Mouse (Mus musculus) right cerebral cortex, postnatal 14 days (tissue): ENCODE results near the gene Larp4b.
"Not testable (repeated sequence)": the region's sequence is repeated elsewhere in the genome, so short reads cannot be mapped to it uniquely, and the experiment has no call there.

Experiments
- DNase-seq: peaks from one replicate; pipeline ENCODE4 v3.0.0; 2022

Gene Larp4b

DNA sequence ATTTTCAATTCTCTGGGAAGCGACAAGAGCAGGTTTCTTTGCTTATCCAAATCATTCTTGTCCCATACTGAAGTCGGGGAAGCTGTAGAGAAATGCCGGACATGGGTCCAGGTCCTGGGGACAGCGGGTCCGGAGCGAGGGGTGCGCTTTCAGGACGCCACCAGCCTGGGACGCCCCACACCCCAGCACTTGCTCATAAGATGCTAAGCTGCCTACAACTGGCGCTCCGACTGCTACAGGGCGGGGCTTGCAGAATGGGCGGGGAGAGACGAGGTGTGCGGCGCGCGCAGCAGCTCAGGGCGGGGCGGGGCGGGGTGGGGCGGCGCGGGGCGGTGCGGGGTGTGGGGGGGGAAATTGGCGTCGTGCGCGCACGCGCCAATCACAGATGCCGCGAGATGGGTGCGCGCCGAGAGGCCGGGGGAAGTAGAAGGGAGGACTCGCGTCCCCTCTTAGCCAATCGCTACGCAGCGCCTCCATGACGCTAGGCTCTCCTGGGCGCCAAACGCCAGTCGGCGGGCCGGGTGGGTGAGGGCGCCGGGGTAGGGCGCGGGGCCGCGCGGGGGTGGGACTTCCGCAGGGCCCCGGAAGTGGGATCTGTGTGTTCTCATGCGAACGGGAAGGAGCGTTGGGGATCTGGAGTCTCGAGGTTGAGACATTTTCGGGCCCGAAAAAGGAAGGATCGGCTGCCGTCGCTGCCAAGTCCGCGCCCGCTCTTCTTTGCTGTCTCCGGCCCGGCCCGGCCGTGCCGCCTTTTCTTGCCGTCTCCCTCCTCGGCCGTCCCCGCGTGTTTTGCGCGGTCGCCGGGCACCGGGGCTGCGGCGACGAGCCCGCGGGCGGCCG, at the start of gene Larp4b:
Larp4b (plus strand) TSS at position 566 of the 840 bp plus-strand sequence.
- DNase-seq = peak; percentile 96

GRCm38 (mm10) chr13:9044731-9045130, 49.0 kb upstream of the Larp4b start:
- no peak for DNase-seq

- not testable (repeated sequence) for DNase-seq
Measured at GRCm38 (mm10) chr13:9052049-9052691, 41.5 kb upstream of the Larp4b start.

- DNase-seq = no peak
Measured at GRCm38 (mm10) chr13:9057277-9057676, 36.4 kb upstream of the Larp4b start.

- no peak for DNase-seq
Measured at GRCm38 (mm10) chr13:9058706-9059105, 35.0 kb upstream of the Larp4b start.

DNA sequence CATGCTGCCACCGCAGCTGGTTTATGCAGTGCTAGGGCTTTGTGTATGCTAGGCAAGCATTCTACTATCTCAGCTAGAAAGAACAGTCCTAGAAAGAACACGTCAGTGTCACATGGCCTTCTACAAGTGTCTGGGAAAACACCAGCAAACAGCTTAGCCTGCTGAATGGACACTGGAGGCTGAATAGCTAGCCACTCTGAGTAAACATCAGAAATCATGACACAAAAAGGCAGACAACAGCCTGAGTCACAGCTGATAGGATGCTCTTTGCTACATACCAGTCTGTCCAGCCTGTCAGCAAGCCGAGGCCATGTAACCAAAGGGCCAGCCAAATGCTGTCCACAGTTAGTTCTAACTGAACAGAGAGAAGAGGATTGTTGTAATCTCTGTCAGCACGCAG, 32.3 kb upstream of the Larp4b start:
- no peak for DNase-seq

- DNase-seq = no peak
Measured at GRCm38 (mm10) chr13:9064196-9064595, 29.5 kb upstream of the Larp4b start.

DNA sequence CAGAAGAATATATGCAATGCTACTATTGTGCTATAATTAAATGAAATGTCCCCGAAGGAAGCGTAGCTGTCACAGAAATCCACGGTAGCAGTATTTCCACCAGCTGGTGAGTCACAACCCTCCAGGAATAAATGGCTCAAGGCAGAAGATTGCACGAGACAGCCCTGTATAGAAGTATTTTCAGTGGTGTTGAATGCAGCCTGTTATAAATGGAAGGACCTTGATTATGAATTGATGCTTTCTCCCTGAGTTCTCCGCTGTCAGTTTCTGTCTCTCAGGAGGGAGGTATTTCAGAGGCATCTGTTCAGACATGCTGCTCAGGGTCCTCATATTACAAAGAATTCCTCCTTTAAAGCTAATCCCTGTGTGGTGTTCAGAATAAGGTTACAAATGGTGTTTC, 27.6 kb upstream of the Larp4b start:
- no peak for DNase-seq

- no peak for DNase-seq
Measured at GRCm38 (mm10) chr13:9071008-9071407, 22.7 kb upstream of the Larp4b start.

- DNase-seq = no peak
Measured at GRCm38 (mm10) chr13:9073818-9074217, 19.9 kb upstream of the Larp4b start.

- no peak for DNase-seq
Measured at GRCm38 (mm10) chr13:9075825-9076592, 17.7 kb upstream of the Larp4b start.

- DNase-seq = no peak
Measured at GRCm38 (mm10) chr13:9082128-9082883, 11.4 kb upstream of the Larp4b start.

DNA sequence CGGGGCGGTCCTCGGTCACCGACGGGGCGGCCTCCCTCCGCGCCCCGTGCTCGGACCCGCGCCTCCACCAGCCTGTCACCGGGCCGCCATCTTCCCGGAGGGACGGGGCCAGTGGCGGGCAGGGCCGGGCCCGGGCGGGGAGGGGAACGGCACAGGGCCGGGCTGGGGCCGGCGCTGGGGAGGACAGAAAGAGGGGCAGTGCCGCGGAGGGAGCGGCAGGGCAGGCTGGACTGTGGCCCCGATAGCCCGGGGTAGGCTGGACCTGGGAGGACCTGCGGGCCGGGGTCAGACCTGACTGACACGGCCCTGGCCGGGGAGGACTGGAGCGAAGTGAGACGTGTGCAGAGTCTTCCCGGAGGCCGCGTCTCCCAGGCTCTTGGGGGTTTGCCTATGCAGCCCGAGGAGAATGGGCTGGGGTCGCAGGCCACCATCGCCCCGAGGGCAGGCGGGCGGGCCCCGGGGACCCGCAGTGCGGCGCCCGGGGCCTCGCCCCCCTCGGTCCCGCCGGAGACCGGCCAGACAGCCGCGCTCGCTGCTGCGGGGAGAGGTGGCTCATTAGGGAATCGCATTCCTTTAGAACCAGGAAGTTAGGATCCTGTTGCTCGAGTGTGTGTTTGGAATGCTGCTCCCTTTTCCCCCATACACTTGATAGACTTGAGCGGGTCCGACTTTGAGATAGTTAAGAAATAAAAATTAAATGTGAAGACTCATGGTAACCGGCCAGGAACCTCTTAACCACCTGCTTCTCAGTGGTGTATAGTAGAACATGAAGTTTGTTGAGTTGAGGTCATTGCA, 702 bp downstream of the Larp4b start:
- peak; percentile 16 for DNase-seq

GRCm38 (mm10) chr13:9099289-9099688, 5.6 kb downstream of the Larp4b start:
- no peak for DNase-seq

DNA sequence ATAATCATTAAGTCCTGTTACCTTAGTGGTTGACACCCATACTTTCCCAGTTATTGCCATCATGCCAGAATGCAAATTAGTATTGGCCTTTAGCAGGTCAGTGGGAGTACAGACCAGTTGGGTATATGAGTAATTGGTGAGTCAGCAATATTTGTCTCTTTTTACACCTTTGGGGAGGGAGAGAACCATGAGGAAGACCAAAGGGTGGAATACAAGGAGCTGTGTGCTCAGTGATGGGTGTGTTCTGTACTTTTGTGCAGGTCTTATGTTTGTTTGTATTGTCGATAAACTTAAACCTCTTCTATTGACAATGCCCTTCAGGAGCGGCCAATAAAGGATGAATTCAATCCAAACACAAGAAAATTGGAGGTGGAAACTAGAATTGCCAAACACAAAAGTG, 6.8 kb downstream of the Larp4b start:
- no peak for DNase-seq

- no peak for DNase-seq
Measured at GRCm38 (mm10) chr13:9106246-9106645, 12.6 kb downstream of the Larp4b start.

GRCm38 (mm10) chr13:9106992-9107858, 13.5 kb downstream of the Larp4b start:
- no peak for DNase-seq

- DNase-seq = no peak
Measured at GRCm38 (mm10) chr13:9113735-9114134, 20.1 kb downstream of the Larp4b start.

DNA sequence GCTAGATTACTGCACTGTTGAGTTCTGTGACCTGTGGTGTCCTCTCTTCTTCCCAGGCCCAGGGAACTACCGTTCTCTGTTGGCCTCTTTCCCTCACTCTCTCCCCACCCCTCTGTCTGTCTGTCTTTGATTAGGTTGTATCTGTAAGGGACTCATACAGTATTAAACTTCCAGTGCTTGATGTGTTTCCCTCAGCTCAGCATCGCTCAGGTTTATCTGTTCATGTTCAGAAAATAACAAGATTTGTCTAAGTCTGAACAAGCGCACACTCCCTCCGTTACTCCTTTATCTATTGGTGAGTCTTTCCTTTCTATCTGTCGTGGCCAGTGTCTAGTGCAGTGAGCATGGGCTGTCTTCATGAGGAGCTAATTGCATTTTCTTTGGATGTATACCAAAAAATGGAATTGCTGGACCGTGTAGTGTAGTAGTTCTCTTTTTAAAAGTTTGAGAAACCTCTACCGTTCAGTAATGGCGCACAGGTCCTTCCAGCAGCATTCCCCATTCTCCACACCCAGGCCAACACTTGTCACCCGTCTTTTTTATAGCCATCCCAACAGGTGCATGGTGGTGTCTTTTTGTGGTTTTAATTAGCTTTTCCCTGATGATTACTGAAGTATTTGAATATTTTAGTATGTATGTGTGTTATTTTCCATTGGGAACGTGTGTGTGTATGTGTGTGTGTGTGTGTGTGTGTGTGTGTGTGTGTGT, 27.3 kb downstream of the Larp4b start:
- no peak for DNase-seq

DNA sequence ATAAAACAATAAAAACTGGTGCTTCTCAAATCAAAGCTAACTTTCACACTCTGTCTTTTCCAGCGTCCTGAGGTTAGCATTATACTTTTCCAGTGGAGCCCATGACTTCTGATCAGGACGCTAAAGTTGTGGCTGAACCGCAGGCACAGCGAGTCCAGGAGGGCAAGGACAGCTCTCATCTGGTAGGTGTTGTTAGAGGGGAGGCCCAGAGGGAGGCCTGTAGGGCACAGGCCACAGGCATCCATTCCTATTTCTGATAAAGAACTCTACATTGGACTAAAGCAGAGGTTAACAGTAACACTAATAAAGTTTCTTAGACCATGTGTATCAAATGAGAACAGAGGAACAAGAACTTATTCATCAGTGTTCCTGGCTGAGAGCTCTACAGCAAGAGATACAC, 28.4 kb downstream of the Larp4b start:
- DNase-seq = no peak
